Mouse (Mus musculus) adrenal gland, postnatal 14 days (tissue): ENCODE data around the gene Ceacam9. TPM values are rescaled to one million over a fixed set of nuclear protein-coding genes. Genes with fewer than 3 reads are reported as not detected.
"Not testable (repeated sequence)": the region's sequence is repeated elsewhere in the genome, so short reads cannot be mapped to it uniquely, and the experiment has no call there.

Source experiments
- DNase-seq: peaks from one replicate; pipeline ENCODE4 v3.0.0; 2021; ENCODE audit warnings: mixed read lengths
- long read RNA-seq, 2 experiments: library from polyadenylated mRNA; stranded (forward); transcript quantifications; one replicate each; pipeline ENCODE4 v2.0.0; 2021
- total RNA-seq: library from RNA; stranded (reverse); gene quantifications from 2 replicates; pipeline ENCODE4 v1.2.3, GENCODE M21; 2021

Gene Ceacam9
- total RNA-seq: not detected in 2 replicates
- long read RNA-seq, experiment 1: 0 reads
- long read RNA-seq, experiment 2: 0 reads

- no peak for DNase-seq
Measured at GRCm38 (mm10) chr7:16721629-16722028, at the start of gene Ceacam9. Gene Ceacam9 (plus strand): TSS chr7:16721929.

- no peak for DNase-seq
Measured at GRCm38 (mm10) chr7:16673823-16674222, 47.9 kb upstream of the Ceacam9 start.

- not testable (repeated sequence) for DNase-seq
Measured at GRCm38 (mm10) chr7:16674699-16675098, 47.0 kb upstream of the Ceacam9 start.

- no peak for DNase-seq
Measured at GRCm38 (mm10) chr7:16675605-16676004, 46.1 kb upstream of the Ceacam9 start, which contains the start of gene Ceacam15. Gene Ceacam15 (minus strand): TSS chr7:16675705.

GRCm38 (mm10) chr7:16680194-16680593, 41.5 kb upstream of the Ceacam9 start:
- not testable (repeated sequence) for DNase-seq

GRCm38 (mm10) chr7:16689196-16689595, 32.5 kb upstream of the Ceacam9 start:
- peak; percentile 52 for DNase-seq

GRCm38 (mm10) chr7:16695025-16695424, 26.7 kb upstream of the Ceacam9 start:
- DNase-seq: peak; percentile 57

GRCm38 (mm10) chr7:16699042-16699441, 22.7 kb upstream of the Ceacam9 start:
- peak; percentile 20 for DNase-seq

GRCm38 (mm10) chr7:16700583-16700982, 21.1 kb upstream of the Ceacam9 start:
- DNase-seq: no peak

- no peak for DNase-seq
Measured at GRCm38 (mm10) chr7:16706385-16706784, 15.3 kb upstream of the Ceacam9 start.

GRCm38 (mm10) chr7:16708244-16708643, 13.5 kb upstream of the Ceacam9 start:
- DNase-seq: no peak

- no peak for DNase-seq
Measured at GRCm38 (mm10) chr7:16710604-16711003, 11.1 kb upstream of the Ceacam9 start.

- DNase-seq: no peak
Measured at GRCm38 (mm10) chr7:16712633-16713415, 8.9 kb upstream of the Ceacam9 start.

- not testable (repeated sequence) for DNase-seq
Measured at GRCm38 (mm10) chr7:16716456-16717152, 5.1 kb upstream of the Ceacam9 start.

GRCm38 (mm10) chr7:16722490-16722889, 761 bp downstream of the Ceacam9 start:
- not testable (repeated sequence) for DNase-seq

- DNase-seq: peak; percentile 88
Measured at GRCm38 (mm10) chr7:16728596-16729348, 7.0 kb downstream of the Ceacam9 start.

GRCm38 (mm10) chr7:16729563-16729962, 7.8 kb downstream of the Ceacam9 start:
- peak; percentile 31 for DNase-seq

- DNase-seq: no peak
Measured at GRCm38 (mm10) chr7:16730791-16731190, 9.1 kb downstream of the Ceacam9 start.

- no peak for DNase-seq
Measured at GRCm38 (mm10) chr7:16731893-16732422, 10.2 kb downstream of the Ceacam9 start.

- DNase-seq: no peak
Measured at GRCm38 (mm10) chr7:16737606-16738072, 15.9 kb downstream of the Ceacam9 start.

- DNase-seq: peak; percentile 97
Measured at GRCm38 (mm10) chr7:16738073-16738696, 16.5 kb downstream of the Ceacam9 start, which contains the start of gene Ap2s1. Gene Ap2s1 (plus strand): TSS chr7:16738410.
